Mouse (Mus musculus): Measurements from ENCODE around the gene Slc7a6. TPM values are rescaled to one million over a fixed set of nuclear protein-coding genes. Genes with fewer than 3 reads are reported as not detected.
"Not testable (repeated sequence)": the region's sequence is repeated elsewhere in the genome, so short reads cannot be mapped to it uniquely, and the experiment has no call there.

Slc7a6 gene
- total RNA-seq, 1 experiment from 2014 or later, result 11.1 TPM

DNA sequence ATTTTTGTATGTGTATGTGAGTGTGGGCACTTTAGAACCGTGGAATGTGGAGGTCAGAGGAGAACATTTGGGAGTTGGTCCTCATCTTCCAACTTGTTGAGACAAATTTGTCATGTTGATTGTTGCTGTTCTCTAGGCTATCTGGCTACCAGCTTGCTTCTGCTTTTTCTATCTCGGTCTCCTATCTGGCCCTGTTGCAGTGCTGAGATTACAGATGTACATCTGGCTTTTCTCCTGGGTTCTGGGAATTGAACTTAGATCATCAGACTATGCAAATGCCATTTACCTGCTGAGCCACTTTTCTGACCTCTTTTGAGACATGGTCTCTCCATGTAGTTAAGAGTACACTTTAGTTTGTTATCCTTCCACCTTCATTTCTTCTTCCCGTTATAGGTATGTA, 4.9 kb downstream of the Slc7a6 start:
- ATAC-seq (replicated peaks; ENCODE audit: insufficient number of reproducible peaks, low FRiP score, low TSS enrichment, poor library complexity, severe bottlenecking), result no peak

DNA sequence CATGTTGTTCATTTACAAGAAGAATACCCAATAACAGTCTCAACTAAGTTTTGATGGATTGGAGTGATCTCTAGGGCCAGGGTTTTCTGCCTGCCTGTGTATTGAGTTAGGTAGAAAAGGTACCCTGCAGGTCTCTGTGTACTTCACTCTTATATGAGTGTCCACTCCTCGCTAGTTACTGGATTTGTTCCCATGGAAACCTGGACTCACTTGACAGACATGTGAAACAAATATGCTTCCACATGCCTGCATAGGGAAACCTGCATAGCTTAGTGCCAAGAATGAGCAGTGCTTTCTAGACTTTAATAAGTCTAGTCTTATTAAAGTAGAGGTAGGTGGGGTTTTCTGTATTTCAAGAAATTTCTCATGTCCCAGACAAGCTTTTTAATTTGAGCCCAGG, 8.2 kb downstream of the Slc7a6 start:
- no peak for ATAC-seq (replicated peaks; ENCODE audit: insufficient number of reproducible peaks, low FRiP score, low TSS enrichment, poor library complexity, severe bottlenecking)

DNA sequence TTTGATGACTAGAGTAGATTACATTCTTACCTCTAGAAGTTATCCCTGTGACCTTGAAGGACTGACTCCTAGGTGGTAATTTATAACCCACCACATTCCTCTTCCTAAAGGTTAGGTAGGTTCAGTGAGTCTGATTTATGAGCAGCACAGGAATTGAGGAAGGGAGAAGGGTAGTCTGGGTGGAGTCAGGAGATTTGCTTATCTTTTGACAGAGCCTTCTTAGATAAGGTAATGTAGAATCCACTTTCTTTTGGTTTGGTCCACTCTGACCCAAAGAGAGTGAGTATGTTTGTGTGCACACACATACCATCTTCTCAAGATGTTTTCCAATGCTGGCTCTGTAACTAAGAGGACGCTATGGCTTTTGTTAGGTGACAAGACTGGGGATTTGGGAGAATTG, 8.9 kb downstream of the Slc7a6 start:
- ATAC-seq (replicated peaks; ENCODE audit: insufficient number of reproducible peaks, low FRiP score, low TSS enrichment, poor library complexity, severe bottlenecking), result no peak

DNA sequence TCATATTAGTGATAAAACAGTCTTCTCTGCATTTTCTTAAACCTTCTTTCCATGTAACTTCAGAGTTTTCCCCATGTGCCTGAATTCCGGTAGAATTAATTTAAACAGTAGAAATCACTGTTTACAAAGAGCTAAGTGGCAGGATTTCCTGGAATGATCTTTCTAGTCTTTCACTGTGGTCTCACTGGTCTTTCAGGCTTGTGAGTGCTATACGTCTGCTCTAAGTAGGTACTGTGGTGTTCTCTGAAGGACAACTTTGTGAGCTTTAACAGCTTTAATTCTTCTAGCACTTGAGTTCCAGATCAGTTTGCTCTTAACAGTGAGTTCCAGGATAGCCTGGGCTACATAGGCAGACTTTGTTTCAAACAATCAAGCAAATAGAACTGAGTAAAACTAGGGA, 9.8 kb downstream of the Slc7a6 start:
- ATAC-seq (replicated peaks; ENCODE audit: insufficient number of reproducible peaks, low FRiP score, low TSS enrichment, poor library complexity, severe bottlenecking), result no peak

DNA sequence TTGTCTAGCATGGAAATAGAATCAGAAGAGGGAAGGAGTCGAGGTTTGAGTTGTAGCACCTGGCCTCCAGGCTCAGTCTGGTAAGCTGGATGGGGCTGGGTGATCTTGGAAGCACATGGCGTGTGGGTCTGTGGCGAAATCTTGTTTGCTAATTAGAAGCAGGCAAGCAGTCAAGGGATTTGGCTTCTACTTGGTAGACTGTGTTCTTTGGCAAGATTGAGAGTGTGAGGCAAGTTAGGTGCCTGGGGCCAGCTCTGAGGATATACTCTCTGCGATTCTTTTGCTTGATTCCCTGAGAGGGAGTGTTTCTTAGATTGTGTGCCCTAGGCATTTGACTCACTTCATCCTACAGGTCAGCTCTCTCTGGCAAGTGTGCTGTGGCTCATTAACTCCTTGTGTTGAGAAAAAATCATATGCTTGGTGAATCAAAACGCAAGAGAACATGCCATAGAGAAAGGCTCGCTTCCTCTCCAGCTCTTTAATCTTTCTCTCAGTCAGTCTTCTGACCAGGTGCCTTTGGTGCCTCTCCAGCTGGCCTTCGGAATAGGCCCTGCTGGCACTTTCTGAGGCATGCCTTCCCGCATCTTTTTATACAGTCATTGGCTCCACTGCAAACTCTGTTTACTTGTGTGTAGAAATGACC, 17.1 kb downstream of the Slc7a6 start:
- no peak for ATAC-seq (replicated peaks; ENCODE audit: insufficient number of reproducible peaks, low FRiP score, low TSS enrichment, poor library complexity, severe bottlenecking)

DNA sequence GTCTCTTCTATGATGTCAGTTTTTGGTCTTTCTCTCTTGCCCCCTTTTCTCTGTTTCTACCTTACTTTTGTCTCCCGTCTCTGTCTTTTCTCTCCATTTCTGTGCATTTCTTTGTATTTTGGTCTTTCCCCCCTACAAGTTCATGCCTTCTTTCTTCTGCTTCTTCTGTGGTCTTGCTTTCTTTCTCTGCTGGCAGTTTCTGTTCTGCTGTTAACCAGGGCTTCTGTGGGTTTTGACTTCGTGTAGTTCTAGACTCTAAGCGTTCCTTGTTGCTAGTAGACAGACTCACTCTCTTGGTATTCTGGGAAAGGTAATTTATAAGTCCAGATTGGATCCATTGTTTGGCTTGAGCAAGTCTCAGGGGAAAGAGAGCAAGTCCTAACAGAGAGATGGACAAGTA, 17.7 kb downstream of the Slc7a6 start:
- ATAC-seq (replicated peaks; ENCODE audit: insufficient number of reproducible peaks, low FRiP score, low TSS enrichment, poor library complexity, severe bottlenecking), result no peak

DNA sequence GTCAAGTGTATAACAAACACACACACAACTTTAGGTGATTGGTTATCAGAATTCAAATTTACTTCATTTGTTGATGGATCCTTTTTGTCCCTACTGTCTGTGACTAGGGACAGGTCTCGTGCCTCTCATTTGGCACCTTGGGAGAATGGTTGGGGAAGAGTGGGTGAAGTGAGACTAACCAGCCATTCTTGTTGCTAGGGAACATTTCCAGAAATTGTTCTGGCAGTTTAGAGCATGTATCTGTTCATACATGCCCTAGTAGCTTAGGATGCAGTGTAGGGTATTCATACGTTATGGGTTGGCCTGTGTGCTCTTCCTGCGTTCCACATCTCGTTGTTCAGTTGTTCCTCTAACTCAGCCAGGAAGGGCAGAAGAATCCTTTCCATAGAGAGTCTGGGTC, 20.5 kb downstream of the Slc7a6 start:
- no peak for ATAC-seq (replicated peaks; ENCODE audit: insufficient number of reproducible peaks, low FRiP score, low TSS enrichment, poor library complexity, severe bottlenecking)

DNA sequence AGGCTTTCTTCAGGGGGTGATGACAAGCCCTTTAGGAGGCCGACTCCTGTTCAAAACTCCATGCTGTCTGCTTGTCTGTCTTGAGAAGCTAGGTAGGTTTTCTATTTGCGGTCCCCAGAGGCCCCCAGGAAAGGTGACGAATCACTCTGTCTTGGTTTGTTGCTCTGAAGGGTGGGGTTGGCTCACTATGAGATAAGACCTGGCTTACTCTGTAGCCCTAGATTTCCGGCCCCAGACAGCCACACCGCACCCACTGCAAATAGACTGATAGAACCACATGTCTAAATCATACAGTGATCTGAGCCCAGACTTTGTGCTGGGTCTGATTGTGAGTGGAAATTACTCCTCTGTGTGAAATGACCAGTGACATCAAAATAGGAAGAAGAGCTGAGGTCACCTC, 23.0 kb downstream of the Slc7a6 start:
- no peak for ATAC-seq (replicated peaks; ENCODE audit: insufficient number of reproducible peaks, low FRiP score, low TSS enrichment, poor library complexity, severe bottlenecking)

DNA sequence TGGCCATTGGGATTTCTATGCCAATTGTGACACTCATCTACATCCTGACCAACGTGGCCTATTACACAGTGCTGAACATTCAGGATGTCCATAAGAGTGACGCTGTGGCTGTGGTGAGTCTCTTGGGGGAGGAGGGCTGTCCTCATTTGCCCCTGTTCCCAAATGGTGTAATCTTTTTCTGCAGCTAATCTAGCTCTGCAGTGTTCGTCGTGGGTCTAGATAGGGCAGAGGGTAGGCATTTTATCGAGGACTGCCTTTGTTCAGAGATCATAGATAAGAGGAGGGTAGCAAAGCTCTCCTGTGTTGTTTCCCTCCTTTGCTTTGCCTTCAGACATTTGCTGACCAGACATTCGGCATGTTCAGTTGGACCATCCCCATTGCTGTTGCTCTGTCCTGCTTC, 24.5 kb downstream of the Slc7a6 start:
- no peak for ATAC-seq (replicated peaks; ENCODE audit: insufficient number of reproducible peaks, low FRiP score, low TSS enrichment, poor library complexity, severe bottlenecking)

DNA sequence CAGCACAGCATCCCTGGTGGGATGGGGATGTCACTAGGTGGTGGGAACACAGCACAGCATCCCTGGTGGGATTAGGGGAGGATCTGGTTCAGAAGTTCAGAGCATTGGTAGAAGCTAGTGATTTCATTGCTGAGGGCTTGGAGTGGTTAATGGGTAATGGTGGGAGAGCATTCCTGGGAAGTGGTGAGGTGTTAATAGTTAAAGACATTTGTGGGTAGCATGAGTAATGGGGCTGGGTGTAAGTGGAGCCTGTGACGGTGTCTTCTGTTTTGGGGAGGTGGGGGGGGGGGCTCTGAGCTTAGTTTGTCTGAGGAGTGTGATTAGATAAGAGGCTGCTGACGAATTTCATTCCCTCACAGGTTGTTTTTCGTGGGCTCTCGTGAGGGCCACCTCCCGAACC, 25.4 kb downstream of the Slc7a6 start:
- ATAC-seq (replicated peaks; ENCODE audit: insufficient number of reproducible peaks, low FRiP score, low TSS enrichment, poor library complexity, severe bottlenecking), result no peak

DNA sequence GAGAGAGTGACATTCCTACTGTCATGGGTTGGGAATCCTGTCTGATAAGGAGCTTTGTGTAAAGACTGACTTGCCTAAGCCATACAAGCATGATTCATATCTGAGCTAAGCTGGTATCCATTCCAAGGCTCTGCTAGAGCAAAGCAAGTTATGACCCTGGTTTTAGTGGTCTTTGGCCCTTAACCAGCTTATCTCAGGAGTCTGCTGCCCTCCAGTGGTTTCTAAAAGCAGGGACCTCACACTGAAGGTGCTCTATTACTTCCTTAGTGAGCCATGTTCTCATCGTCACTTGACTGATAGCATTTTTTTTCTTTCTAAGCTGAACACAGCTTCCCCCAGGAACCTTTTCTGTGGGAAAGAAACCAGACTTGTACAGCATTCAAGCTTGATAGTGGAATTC, 30.1 kb downstream of the Slc7a6 start:
- ATAC-seq (replicated peaks; ENCODE audit: insufficient number of reproducible peaks, low FRiP score, low TSS enrichment, poor library complexity, severe bottlenecking), result peak; percentile 49; the same call in 1 of the 2 replicates

DNA sequence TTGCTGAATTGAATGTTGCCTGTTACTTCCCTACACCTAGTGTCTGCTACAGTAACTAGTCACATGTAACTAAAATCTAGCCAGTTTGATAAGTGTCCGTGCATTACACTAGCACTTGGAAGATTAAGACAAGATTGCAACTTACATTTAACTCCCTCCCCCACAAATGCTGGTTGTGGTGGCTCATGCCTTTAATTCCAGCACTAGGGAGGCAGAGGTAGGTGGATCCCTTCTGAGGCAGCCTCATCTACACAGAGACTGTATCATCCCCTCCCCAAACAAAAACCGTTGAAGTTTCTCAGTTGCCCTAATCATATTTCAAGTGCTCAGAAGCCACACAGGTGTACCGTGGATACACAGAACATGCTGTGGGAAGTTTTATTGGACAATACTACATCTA, 30.9 kb downstream of the Slc7a6 start:
- ATAC-seq (replicated peaks; ENCODE audit: insufficient number of reproducible peaks, low FRiP score, low TSS enrichment, poor library complexity, severe bottlenecking), result not testable (repeated sequence)

DNA sequence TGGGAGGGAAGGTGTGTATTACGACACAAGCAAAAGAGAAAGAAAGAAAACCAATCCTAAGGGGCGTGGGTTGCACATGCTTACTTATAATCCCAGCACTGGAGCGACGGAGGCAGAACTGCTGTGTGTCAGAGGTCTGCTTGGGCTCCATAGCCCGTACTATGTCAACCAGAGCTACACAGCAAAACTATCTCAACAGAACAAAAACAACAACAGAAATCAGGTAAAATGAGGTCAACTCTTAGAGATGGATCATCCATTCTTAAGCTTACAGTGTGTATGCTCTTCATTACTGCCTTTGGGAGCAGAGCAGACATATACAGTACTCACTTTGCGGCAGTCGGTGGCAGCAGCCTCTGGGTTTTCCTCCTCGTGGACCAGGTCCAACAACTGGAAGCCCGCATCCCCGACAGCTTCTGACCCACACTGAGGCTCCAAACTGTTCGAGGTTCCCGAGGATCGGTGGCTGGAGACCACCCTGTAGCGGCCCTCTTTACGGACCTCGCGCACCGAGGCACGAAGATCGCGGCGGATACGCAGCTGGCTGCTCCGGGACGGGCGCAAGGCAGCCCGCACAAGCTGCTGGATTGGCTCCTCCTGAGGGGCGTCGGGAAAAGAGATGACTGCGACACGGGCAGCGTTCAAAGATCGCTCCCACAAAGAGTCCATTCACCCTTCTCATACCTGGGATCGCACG, 41.5 kb downstream of the Slc7a6 start:
- ATAC-seq (replicated peaks; ENCODE audit: insufficient number of reproducible peaks, low FRiP score, low TSS enrichment, poor library complexity, severe bottlenecking), result peak; percentile 18; the same call in 1 of the 2 replicates

DNA sequence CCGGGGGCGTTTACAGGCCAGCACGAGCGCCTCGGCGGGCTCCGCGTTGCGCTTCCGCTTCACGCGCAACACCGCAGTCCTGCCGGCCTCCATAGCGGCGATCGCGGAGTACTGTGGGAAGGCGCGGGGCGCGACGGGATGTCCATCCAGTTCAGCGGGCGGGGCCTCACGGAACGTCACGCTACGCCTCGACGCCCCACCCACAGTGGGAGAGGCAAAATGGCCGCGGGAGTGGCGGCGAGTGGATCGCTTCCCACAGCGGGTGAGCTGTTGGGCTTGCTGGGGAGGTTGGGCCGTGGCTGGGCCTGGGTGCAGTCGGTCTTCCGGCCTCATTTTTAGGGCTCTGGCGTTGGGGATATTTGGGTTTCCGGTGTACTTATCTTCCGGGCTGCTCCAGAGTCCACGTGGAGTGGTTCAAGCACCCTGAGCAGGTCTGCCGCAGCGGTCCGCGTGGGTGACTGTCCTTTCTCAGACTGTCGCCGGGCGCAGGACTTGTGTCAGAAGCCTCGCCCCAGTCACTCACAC, 42.2 kb downstream of the Slc7a6 start, which contains the start of the genes Slc7a6os and Prmt7:
Gene Slc7a6os, minus strand, starts transcription at position 115 of the 525 bp plus-strand sequence.
Gene Prmt7, plus strand, starts transcription at position 116 of the 525 bp plus-strand sequence.
- ATAC-seq (replicated peaks; ENCODE audit: insufficient number of reproducible peaks, low FRiP score, low TSS enrichment, poor library complexity, severe bottlenecking), result peak; percentile 98

DNA sequence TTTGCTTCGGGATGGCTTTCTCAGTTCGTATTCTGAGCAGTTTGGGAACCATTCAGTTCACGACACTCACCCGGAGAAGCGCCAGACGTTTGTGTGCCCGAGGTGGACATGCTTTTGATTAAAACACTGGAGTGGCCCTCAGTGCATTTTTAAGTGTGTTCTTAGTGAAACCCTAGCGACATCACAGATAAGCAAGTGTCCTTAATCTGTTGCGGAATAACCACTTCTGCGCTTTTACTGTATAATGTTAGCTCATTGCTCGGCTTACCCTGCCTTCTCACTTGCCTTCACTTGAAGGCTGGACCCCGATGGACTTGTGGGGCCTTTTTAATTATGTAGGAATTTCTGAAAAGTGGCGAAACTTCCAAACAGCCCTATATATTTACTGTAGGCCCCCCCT, 42.8 kb downstream of the Slc7a6 start:
- ATAC-seq (replicated peaks; ENCODE audit: insufficient number of reproducible peaks, low FRiP score, low TSS enrichment, poor library complexity, severe bottlenecking), result no peak

DNA sequence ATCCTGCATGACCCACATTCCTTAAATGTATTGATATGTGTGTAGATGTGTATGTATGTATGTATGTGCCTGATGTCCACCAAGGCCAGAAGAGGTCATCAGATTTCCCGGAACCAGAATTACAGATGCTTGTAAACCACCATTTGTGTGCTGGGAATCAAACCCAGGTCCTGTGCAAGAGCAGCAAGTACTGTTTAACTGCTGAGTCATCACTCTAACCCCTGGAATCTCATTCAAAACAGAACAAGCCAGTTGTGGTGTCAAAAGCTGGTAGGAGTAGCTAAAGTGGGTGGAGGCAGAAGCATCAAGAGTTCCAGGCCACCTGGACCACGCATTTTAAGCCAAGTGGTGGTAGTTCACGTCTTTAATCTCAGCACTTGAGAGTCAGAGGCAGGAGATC, 45.3 kb downstream of the Slc7a6 start:
- ATAC-seq (replicated peaks; ENCODE audit: insufficient number of reproducible peaks, low FRiP score, low TSS enrichment, poor library complexity, severe bottlenecking), result no peak

DNA sequence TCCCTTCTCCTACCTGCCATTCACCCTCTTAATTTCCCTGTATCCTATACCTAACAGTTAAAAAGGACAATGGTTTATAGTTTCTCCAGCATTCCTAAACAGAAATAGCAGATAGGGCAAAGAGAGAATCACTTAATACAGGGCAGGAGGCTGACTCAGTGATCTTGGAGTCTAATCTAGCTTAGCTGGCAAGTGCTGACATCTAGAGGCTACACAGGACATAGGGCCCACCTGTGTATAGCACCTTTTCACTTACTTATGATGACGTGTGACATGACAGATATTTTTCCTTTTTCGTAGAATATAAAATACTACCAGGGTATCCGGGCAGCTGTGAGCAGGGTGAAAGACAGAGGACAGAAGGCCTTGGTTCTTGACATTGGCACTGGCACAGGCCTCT, 51.0 kb downstream of the Slc7a6 start:
- no peak for ATAC-seq (replicated peaks; ENCODE audit: insufficient number of reproducible peaks, low FRiP score, low TSS enrichment, poor library complexity, severe bottlenecking)

DNA sequence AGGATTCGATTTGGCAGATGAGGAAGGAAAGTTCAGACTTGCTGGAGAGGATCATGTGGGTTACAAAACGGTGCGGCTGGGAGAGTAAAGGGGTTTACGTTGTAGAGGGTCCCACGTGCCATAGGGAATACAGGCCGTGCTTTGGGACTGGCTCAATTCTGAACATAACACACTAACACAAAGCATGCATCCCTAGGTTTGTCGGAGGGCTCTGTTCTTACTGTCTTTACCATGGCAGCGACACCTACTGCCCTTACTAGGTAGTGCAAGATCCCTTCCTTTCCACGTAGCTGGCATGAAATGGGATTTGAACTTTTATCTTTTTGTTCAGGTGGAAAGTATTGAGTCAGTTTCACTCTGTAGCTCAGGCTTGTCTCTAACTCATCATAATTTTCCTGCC, 57.9 kb downstream of the Slc7a6 start:
- ATAC-seq (replicated peaks; ENCODE audit: insufficient number of reproducible peaks, low FRiP score, low TSS enrichment, poor library complexity, severe bottlenecking), result peak; percentile 73; the same call in 1 of the 2 replicates

DNA sequence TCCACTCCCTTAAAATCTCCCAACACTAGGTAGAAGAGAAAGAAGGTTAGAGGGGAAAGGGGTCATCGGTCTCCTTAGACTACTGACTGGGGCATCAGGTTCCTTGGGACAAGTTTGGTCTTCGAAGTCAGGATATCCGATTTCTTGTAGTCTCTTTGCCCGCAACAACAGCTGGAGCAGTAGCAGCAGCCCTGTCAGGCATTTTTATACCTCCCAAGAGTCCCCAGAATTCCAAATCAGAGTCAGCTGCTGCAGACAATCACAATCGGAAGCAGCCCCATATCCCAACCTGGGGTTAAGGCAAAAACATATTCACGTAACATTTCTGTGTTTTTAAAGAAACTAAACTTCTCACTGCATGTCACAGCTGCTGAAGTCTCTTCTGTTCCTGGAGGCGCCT, 62.9 kb downstream of the Slc7a6 start:
- no peak for ATAC-seq (replicated peaks; ENCODE audit: insufficient number of reproducible peaks, low FRiP score, low TSS enrichment, poor library complexity, severe bottlenecking)

DNA sequence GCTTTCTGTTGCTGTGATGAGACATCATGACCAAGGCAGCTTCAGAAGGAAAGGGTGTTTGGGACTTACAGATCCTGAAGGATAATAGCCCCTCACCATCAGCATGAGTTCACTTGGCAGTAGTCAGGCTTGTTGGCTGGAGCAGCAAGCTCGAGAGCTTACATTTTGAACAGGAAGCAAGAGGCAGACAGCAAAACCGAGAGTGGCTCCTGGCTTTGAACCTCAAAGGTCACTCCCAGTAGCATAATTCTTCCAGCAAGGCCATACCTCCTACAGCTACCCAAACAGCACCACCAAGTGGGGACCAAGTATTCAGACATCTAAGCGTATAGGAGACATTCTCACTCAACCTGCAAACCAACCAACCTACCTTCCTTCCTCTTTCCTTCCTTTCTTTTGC, 64.1 kb downstream of the Slc7a6 start:
- no peak for ATAC-seq (replicated peaks; ENCODE audit: insufficient number of reproducible peaks, low FRiP score, low TSS enrichment, poor library complexity, severe bottlenecking)
